Mouse (Mus musculus): ENCODE measurements around the gene Setd2. TPM values are rescaled to one million over a fixed set of nuclear protein-coding genes. Genes with fewer than 3 reads are reported as not detected.

Setd2 gene
- polyA plus RNA-seq, 1 experiment from 2014 or later = 28.0 TPM

- peak overlapping the region; percentile 2; the same call in 1 of the 2 replicates for H3K27ac ChIP-seq (ENCODE audit: low read depth, low read length)
- no peaks in the 10 kb centered on the region for H3K36me3 ChIP-seq (ENCODE audit: control insufficient read depth, insufficient read depth, low read length)
- peak overlapping the region; percentile 100 for H3K9ac ChIP-seq (ENCODE audit: low read depth, low read length)
- H3K4me3 ChIP-seq (ENCODE audit: low read length) = peak overlapping the region; percentile 100
- H3K9me3 ChIP-seq (ENCODE audit: control insufficient read depth, low read length) = no peaks in the 10 kb centered on the region
- WGBS = 38% methylated on average over 5 of the region's 5 CpGs
- no peaks in the 10 kb centered on the region for H3K27me3 ChIP-seq (replicated peaks; ENCODE audit: control insufficient read depth, insufficient read depth, low read length)
- peak overlapping the region; percentile 88 for H3K4me2 ChIP-seq (ENCODE audit: low read length)
- H3K4me1 ChIP-seq (ENCODE audit: control insufficient read depth, insufficient read depth, low read depth, low read length) = peaks cover 27% of the 10 kb centered on the region
- no peak for ATAC-seq
Measured at GRCm38 (mm10) chr9:110533645-110534044, 1.2 kb downstream of the Setd2 start.

- no peaks in the 10 kb centered on the region for H3K27me3 ChIP-seq (replicated peaks; ENCODE audit: control insufficient read depth, insufficient read depth, low read length)
- H3K9ac ChIP-seq (ENCODE audit: low read depth, low read length) = no peak overlapping the region
- no peaks in the 10 kb centered on the region for H3K9me3 ChIP-seq (ENCODE audit: control insufficient read depth, low read length)
- H3K4me2 ChIP-seq (ENCODE audit: low read length) = peak overlapping the region; percentile 88
- H3K27ac ChIP-seq (ENCODE audit: low read depth, low read length) = no peak overlapping the region
- no peak overlapping the region for H3K4me3 ChIP-seq (ENCODE audit: low read length)
- no peaks in the 10 kb centered on the region for H3K36me3 ChIP-seq (ENCODE audit: control insufficient read depth, insufficient read depth, low read length)
- ATAC-seq = no peak
- 82% methylated on average over 2 of the region's 2 CpGs for WGBS
- peaks cover 27% of the 10 kb centered on the region for H3K4me1 ChIP-seq (ENCODE audit: control insufficient read depth, insufficient read depth, low read depth, low read length)
Measured at GRCm38 (mm10) chr9:110535114-110535513, 2.7 kb downstream of the Setd2 start.

DNA sequence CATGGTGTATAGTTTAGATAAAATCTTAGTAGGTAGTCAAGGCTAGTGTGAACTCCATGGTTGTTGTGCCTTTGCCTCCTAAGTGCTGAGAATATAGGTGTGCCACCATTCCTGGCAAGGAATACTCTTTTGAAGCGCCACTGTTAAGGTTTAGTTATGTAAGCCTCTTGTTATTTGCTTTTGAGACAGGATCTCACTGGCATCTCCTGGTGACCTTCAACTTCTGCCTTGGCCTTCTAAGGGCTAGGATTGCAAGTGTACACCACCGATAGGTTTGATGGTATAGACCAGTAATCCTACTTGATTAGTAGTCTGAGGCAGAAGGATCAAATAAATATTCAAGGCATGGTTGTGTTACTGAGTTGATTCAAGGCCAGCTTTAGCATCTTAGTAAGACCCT lies 4.2 kb downstream of the Setd2 start:
- H3K36me3 ChIP-seq (ENCODE audit: control insufficient read depth, insufficient read depth, low read length) = no peaks in the 10 kb centered on the region

GRCm38 (mm10) chr9:110538511-110538910 lies 6.1 kb downstream of the Setd2 start:
- Histone ChIP-seq H3K27me3 (replicated peaks; ENCODE audit: control insufficient read depth, insufficient read depth, low read length) (no peaks in the 10 kb centered on the region), H3K4me3 (ENCODE audit: low read length) (no peak overlapping the region), H3K36me3 (ENCODE audit: control insufficient read depth, insufficient read depth, low read length) (no peaks in the 10 kb centered on the region), H3K4me1 (ENCODE audit: control insufficient read depth, insufficient read depth, low read depth, low read length) (peaks cover 22% of the 10 kb centered on the region), H3K27ac (ENCODE audit: low read depth, low read length) (no peak overlapping the region), H3K4me2 (ENCODE audit: low read length) (no peak overlapping the region), H3K9ac (ENCODE audit: low read depth, low read length) (no peak overlapping the region), H3K9me3 (ENCODE audit: control insufficient read depth, low read length) (no peaks in the 10 kb centered on the region)
- ATAC-seq = no peak

More for the DNA sequence above, 4.2 kb downstream of the Setd2 start:
- ATAC-seq = no peak
- Histone ChIP-seq H3K4me1 (ENCODE audit: control insufficient read depth, insufficient read depth, low read depth, low read length) (peaks cover 22% of the 10 kb centered on the region), H3K27ac (ENCODE audit: low read depth, low read length) (no peak overlapping the region), H3K4me2 (ENCODE audit: low read length) (no peak overlapping the region), H3K9me3 (ENCODE audit: control insufficient read depth, low read length) (no peaks in the 10 kb centered on the region), H3K9ac (ENCODE audit: low read depth, low read length) (no peak overlapping the region), H3K4me3 (ENCODE audit: low read length) (no peak overlapping the region), H3K27me3 (replicated peaks; ENCODE audit: control insufficient read depth, insufficient read depth, low read length) (no peaks in the 10 kb centered on the region)
- WGBS = 98% methylated on average over 2 of the region's 2 CpGs

DNA sequence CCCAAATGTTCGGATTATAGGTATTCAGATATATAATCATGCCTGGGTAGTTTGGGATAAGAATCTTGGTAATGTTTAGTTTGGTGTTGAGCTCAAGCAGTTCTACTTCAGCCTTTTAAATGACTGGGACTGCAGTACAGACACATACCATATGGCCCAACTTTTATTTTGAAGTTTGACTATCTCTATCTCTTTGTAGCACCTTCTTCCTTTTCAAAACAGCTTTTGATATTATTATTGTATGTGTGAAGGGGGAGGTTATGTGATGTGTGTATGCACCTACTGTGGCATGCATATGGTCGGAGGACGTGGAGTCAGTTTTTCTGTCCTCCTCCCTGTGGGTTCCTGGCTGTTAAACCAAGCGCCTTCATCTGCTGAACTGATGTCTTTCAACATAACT lies 9.6 kb downstream of the Setd2 start:
- 86% methylated on average over 4 of the region's 4 CpGs for WGBS
- H3K36me3 ChIP-seq (ENCODE audit: control insufficient read depth, insufficient read depth, low read length) = no peaks in the 10 kb centered on the region

DNA sequence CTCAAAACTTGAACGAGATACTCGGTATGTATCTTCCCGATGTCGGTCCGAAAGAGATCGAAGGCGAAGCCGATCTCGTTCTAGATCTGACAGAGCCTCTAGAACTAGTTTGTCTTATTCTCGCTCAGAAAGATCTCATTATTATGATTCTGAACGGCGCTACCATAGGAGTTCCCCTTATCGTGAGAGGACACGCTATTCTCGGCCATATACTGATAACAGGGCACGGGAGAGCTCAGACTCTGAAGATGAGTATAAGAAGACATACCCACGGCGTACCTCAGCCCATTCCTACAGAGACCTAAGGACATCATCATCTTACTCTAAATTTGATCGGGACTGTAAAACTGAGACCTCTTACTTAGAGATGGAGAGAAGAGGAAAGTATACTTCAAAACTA lies 15.9 kb downstream of the Setd2 start:
- H3K9me3 ChIP-seq (ENCODE audit: control insufficient read depth, low read length) = no peaks in the 10 kb centered on the region
- no peaks in the 10 kb centered on the region for H3K27me3 ChIP-seq (replicated peaks; ENCODE audit: control insufficient read depth, insufficient read depth, low read length)
- H3K36me3 ChIP-seq (ENCODE audit: control insufficient read depth, insufficient read depth, low read length) = peaks cover 44% of the 10 kb centered on the region
- H3K9ac ChIP-seq (ENCODE audit: low read depth, low read length) = no peak overlapping the region
- ATAC-seq = no peak
- 98% methylated on average over 19 of the region's 19 CpGs for WGBS
- no peak overlapping the region for H3K4me3 ChIP-seq (ENCODE audit: low read length)
- no peak overlapping the region for H3K4me2 ChIP-seq (ENCODE audit: low read length)
- H3K27ac ChIP-seq (ENCODE audit: low read depth, low read length) = no peak overlapping the region
- no peaks in the 10 kb centered on the region for H3K4me1 ChIP-seq (ENCODE audit: control insufficient read depth, insufficient read depth, low read depth, low read length)

More for the DNA sequence above, 9.6 kb downstream of the Setd2 start:
- H3K27me3 ChIP-seq (replicated peaks; ENCODE audit: control insufficient read depth, insufficient read depth, low read length) = no peaks in the 10 kb centered on the region
- no peak overlapping the region for H3K4me2 ChIP-seq (ENCODE audit: low read length)
- H3K27ac ChIP-seq (ENCODE audit: low read depth, low read length) = no peak overlapping the region
- no peak overlapping the region for H3K9ac ChIP-seq (ENCODE audit: low read depth, low read length)
- H3K9me3 ChIP-seq (ENCODE audit: control insufficient read depth, low read length) = no peaks in the 10 kb centered on the region
- H3K4me3 ChIP-seq (ENCODE audit: low read length) = no peak overlapping the region
- no peaks in the 10 kb centered on the region for H3K4me1 ChIP-seq (ENCODE audit: control insufficient read depth, insufficient read depth, low read depth, low read length)
- no peak for ATAC-seq

GRCm38 (mm10) chr9:110568309-110568708 lies 35.9 kb downstream of the Setd2 start:
- Histone ChIP-seq H3K36me3 (ENCODE audit: control insufficient read depth, insufficient read depth, low read length) (peaks cover 31% of the 10 kb centered on the region), H3K4me1 (ENCODE audit: control insufficient read depth, insufficient read depth, low read depth, low read length) (no peaks in the 10 kb centered on the region), H3K9ac (ENCODE audit: low read depth, low read length) (no peak overlapping the region), H3K4me3 (ENCODE audit: low read length) (no peak overlapping the region), H3K27ac (ENCODE audit: low read depth, low read length) (no peak overlapping the region), H3K4me2 (ENCODE audit: low read length) (no peak overlapping the region), H3K27me3 (replicated peaks; ENCODE audit: control insufficient read depth, insufficient read depth, low read length) (no peaks in the 10 kb centered on the region), H3K9me3 (ENCODE audit: control insufficient read depth, low read length) (no peaks in the 10 kb centered on the region)
- no peak for ATAC-seq

- Histone ChIP-seq H3K27ac (ENCODE audit: low read depth, low read length) (no peak overlapping the region), H3K9me3 (ENCODE audit: control insufficient read depth, low read length) (no peaks in the 10 kb centered on the region), H3K36me3 (ENCODE audit: control insufficient read depth, insufficient read depth, low read length) (peaks cover 2% of the 10 kb centered on the region; the same call in 1 of the 2 replicates), H3K27me3 (replicated peaks; ENCODE audit: control insufficient read depth, insufficient read depth, low read length) (no peaks in the 10 kb centered on the region), H3K9ac (ENCODE audit: low read depth, low read length) (no peak overlapping the region), H3K4me3 (ENCODE audit: low read length) (no peak overlapping the region), H3K4me2 (ENCODE audit: low read length) (no peak overlapping the region), H3K4me1 (ENCODE audit: control insufficient read depth, insufficient read depth, low read depth, low read length) (no peaks in the 10 kb centered on the region)
- no peak for ATAC-seq
- 88% methylated on average over 2 of the region's 2 CpGs for WGBS
Measured at GRCm38 (mm10) chr9:110582161-110582560, 49.8 kb downstream of the Setd2 start.

GRCm38 (mm10) chr9:110583521-110583920 lies 51.1 kb downstream of the Setd2 start:
- Histone ChIP-seq H3K27ac (ENCODE audit: low read depth, low read length) (no peak overlapping the region), H3K4me3 (ENCODE audit: low read length) (no peak overlapping the region), H3K9me3 (ENCODE audit: control insufficient read depth, low read length) (no peaks in the 10 kb centered on the region), H3K36me3 (ENCODE audit: control insufficient read depth, insufficient read depth, low read length) (no peaks in the 10 kb centered on the region), H3K4me1 (ENCODE audit: control insufficient read depth, insufficient read depth, low read depth, low read length) (no peaks in the 10 kb centered on the region), H3K4me2 (ENCODE audit: low read length) (no peak overlapping the region), H3K9ac (ENCODE audit: low read depth, low read length) (no peak overlapping the region), H3K27me3 (replicated peaks; ENCODE audit: control insufficient read depth, insufficient read depth, low read length) (no peaks in the 10 kb centered on the region)
- 65% methylated on average over 1 of the region's 1 CpGs for WGBS
- ATAC-seq = no peak

- Histone ChIP-seq H3K9me3 (ENCODE audit: control insufficient read depth, low read length) (no peaks in the 10 kb centered on the region), H3K4me3 (ENCODE audit: low read length) (no peak overlapping the region), H3K27me3 (replicated peaks; ENCODE audit: control insufficient read depth, insufficient read depth, low read length) (no peaks in the 10 kb centered on the region), H3K4me1 (ENCODE audit: control insufficient read depth, insufficient read depth, low read depth, low read length) (no peaks in the 10 kb centered on the region), H3K27ac (ENCODE audit: low read depth, low read length) (no peak overlapping the region), H3K36me3 (ENCODE audit: control insufficient read depth, insufficient read depth, low read length) (peaks cover 15% of the 10 kb centered on the region), H3K9ac (ENCODE audit: low read depth, low read length) (no peak overlapping the region), H3K4me2 (ENCODE audit: low read length) (no peak overlapping the region)
- no peak for ATAC-seq
- WGBS = 87% methylated on average over 3 of the region's 3 CpGs
Measured at GRCm38 (mm10) chr9:110611471-110611870, 79.1 kb downstream of the Setd2 start.
